Mouse (Mus musculus) 3134 (cell line): Measurements from ENCODE around the gene Zbtb16.

ENCODE experiments used
- DNase-seq: peaks from one replicate; pipeline ENCODE4 v3.0.0-alpha.2; 2011; ENCODE audit warnings: low spot score; ENCODE audit not compliant: insufficient read length; ENCODE audit errors: extremely low read depth

The Zbtb16 gene

DNA sequence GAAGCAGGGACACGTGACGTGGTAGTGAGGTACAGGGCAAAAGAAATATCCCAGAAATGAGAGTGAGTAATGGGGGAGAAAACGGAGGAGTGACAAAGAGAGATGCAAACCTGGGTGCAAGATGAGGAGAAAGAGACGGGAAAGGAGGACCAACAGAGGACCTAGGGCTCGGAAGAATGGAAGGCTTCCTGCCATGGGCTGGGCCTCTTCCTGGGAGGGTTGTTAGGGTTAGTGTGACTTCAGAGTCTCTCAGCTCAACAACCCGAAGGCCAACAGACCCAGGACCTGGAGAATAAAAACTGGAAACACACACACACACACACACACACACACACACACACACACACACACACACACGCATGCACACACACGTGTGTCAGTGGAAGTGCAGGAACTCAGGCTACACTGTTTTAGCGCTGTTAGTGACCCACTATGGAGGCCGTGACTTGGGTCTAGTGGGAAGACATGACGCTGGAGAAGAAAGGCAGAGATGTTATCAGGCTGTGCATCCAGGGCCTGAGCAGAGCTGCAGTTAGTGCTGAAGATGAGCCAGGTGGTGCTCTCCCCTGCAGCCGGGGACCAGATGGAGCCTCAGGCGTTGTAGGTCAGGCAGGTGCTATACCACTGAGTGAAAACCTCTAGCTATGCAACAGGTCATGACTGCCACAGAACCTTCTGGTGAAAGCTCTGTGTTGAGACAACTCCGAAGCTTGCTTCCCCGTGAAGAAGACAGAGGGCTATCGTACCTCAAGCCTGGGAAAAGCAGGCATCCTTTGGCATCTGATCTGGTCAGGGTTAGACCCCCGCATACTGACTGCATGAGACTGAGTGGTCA lies 186.0 kb downstream of the Zbtb16 start:
- DNase-seq, result no peak

DNA sequence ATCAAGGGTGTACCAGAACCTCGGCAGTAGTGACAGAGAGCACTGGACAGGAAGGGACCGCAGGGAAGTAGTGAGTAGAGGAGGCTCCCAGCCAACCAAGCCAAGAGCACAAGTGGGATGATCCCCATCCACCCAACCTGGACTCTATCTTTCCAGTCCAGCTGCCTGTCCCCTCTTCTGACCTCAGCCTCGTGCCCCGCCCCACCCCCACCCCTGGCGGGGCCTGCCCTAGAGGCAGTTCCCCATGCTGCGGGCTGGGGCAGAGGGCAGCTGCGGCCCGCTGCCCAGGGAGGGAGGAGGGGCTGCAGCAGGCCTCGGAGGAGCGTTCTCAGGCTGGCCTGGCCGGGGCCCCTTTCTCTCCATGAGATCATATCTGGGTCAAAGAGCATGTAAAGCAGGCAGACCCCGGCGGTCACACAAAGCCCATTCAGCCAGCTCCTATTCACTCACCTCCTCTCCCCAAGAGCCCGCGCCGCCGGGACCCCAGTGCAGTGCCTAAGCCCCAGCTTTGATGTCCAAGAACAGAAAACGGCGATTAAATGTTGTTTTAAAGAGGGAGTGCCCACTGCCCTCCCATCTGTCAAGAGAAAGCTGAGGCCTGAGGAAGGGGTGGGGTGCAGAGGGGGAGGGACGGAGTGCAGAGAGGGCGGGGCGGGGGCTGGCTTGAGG lies 186.8 kb downstream of the Zbtb16 start:
- no peak for DNase-seq

DNA sequence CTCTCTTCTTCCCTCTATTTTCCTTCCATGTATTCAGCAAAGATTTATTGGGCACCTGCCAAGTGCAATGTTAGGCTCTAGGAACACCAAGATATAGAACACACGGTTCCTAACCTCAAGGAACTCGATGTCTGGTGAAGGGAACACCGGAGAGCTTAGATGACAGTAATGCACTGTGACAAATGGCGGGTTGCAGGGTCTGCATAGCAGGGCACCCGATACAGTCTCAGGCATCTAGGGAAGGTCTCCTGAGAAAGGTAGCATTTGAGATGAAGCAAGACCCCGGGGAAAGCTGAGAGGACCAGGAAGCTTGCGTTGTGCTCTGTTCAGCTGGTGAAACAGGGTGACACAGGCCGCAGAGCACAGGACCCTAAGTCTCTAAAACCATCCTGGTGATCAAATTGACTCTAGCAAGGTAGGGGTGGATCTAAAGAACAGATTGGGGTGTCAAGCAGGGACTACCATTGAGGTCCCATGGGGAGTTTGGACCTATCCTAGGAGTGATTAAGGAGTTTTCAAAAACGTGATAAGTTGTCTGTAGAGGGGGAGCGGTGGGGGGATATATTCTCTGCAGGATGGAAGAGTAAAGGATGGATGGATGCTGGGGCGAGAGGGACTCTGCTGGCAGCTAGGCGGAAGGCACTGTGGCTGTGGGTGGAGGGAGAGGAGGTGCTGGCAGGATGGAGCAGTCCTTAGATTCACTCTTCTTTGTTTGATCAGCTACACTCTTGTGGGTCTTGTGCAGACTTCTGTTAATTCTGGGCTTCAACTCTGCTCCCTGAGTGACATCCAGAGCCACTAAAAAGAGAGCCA lies 187.5 kb downstream of the Zbtb16 start:
- DNase-seq, result no peak

DNA sequence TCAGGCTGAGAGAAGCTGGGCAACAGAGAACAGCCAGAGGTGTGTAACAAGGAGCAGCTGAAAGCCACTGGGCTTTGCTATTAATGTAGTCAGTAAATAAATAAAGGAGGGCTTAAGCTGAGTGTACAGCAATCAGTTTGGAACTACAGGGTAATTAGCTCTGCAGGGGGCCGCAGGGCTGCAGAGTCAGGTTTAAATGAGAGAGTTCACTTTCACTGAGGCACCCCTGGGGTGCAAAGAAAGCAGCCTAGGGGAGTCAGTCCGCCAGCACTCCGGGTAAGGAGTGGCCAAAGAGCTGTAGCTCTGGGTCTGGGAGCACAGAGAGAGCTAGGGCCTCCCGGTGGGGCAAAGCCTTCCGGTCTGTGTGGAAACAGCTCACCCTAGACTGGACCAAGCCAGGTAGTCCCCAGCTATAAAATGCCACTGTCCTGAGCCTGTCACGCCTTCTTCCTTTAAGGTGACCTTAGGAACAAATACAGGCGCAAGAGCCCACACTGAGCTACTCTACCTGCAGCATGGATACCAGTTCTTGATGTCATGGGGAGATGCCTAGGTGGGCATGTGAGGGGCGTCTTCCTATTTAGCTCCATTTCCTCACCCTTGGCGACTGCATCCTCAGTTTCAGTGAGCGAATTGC lies 188.3 kb downstream of the Zbtb16 start:
- no peak for DNase-seq

DNA sequence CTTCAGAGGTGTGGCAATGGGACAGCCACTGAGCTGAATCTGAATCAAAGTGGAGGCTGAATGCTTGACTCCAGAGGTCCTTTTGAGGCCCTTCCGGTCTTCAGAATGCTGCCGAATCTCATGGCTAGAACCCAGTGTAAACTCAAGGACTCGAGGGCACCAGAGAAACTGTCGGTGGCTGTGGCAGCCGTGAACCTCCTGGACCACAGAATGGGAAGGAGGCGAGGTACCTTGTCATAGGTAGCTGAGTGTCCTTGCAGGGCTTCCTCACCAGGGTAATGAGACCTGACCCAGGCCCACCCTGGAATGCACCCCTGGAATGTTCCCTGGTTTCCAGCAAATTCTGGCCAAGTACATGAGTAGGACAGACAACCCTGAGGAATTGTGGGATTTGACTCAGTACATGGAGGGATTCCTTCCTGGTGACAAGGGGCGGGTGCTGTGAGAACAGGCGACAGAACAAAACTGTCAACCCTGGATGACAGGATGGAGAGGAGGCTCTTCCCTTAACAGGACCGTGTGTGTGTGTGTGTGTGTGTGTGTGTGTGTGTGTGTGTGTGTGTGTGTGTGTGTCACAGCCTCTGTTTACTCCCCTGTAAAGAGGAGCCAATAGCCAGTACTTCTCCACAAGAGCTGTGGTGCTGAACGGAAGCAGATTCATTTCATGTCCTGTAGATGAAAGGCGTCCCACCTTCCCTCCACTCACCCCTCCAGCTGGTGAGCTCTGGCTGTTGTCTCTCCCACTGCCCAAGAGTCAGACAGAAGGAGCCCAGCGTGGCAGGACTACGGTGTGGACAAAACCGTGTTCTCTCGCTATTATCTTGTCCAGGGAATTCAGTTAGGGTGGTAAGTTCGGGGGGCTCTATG lies 189.0 kb downstream of the Zbtb16 start:
- no peak for DNase-seq

DNA sequence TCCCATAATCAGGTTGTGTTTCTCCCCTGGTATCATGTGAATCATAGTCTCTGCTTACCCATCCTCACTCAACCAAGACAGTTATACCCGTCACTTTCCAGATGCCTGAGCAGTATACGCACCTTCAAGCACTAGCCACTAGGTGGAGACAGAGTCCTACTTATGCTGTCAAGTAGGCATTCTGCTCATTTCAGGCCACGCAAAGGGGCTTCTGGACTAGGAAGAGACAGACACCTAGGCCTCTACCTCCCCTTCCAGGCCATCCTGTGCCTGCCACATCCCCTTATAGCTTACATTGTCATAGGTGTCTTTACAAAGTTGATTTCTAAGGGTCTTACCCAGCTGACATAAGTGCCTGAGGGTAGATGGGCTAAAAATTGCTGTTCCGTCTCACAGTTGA lies 189.8 kb downstream of the Zbtb16 start:
- DNase-seq, result no peak

DNA sequence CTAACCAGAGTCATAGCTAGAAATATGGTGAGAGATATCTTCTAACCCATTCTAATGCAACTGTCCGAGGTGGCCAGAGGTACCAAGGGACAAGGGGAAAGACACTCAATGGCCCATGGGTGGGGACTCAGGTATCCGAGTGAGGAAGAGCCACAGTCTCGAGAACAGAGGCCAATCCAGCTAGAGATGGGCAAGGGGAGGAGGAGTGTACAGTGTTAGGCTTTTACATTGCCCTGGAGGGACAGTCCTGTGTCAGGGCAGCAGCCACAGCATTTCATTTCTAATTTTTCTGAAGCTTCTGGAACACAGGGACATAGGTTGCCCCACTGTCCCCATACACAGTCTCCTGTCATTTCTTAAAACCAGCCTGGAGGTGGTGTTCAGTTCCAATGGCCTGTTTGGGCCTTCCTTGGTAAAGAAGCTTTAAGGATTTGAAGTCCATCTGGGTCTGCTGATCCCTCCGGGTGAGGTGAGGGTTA lies 190.3 kb downstream of the Zbtb16 start:
- no peak for DNase-seq

DNA sequence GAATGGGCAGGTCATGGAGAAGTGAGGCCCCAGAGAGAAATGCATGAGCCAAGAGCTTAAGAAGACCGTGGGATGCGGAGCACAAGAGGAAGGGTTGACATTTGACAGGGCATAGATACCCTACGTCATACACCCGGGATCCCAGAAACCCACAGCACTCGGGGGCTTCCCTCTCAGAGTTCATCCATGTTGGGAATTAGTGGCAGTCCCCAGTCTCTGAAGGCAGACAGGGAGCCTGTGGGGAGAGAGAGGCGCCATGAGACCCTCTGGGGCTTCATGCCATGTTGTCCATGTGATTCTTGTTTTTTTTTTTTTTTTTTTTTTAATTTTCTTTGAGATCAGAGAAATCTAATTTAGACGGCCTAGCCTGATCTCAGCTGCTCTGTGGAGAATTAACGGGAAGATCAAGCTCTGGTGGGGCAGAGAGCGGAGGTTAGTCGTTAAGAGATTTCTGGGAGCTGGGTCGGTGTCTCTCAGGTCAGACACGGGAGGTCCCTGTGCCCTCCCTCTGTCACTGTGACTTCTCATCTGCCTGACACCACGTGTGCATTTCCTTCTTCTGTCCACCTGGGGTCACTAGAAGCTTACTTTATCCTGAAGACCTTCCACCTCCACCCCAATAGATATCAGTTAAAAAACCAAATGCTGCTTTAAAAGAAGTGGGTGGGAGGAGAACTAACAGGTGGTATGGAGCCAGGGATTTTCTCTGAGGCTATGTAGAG lies 190.9 kb downstream of the Zbtb16 start:
- no peak for DNase-seq

DNA sequence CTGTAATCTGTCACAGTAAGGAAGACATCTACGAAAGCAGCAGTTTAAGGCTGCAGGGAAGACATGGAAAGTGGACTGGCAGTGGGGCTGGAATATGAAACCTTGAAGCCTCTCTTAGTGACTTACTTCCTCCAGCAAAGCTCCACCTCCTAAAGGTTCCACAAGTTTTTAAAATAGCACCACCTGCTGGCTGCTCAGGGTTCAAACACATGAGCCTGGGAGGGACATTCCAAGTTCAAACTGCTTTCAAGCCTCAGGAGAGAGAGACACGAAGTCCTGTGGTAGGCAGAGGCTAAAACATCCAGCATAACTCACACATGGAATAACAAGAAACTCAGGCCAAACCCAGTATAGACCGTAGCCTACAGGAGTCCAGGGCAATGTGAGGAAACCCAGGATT lies 191.6 kb downstream of the Zbtb16 start:
- no peak for DNase-seq

DNA sequence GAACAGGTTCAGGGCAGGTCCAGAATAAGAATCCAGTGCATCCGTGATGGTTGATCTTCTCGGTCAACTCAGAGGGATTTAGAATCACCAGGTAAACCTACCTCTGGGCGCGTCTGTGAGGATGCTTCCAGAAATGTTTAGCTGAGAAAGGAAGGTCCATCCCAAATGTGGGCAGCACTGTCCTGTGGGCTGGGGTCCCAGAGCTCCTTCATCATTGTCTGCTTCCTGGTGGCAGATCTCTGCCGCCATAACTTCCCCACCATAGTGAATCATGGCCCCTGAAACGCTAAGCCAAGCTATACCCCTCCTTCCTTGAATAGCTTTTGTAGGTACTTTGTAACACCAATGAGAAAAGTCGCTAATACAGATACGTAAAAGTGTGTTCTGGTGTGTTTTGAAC lies 194.4 kb downstream of the Zbtb16 start:
- DNase-seq, result no peak

DNA sequence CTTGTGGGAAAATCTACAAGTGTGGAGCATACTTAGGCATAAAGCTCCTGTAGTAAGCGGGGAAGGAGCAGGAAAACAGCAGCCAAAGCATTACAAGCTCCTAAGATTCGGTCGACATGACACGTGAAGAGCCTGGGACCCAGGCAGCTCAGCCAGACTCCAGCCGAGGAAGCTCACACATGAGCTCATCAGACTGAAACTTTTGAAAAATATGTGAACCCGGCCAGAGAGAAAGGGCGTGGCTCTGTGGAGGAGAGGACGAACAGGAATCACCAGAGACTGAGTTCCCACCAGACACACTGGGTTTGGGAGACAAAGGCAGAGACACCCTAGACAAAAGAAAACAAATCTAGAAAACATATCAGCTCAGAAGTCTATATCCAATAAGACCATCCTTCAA lies 195.1 kb downstream of the Zbtb16 start:
- DNase-seq, result no peak

DNA sequence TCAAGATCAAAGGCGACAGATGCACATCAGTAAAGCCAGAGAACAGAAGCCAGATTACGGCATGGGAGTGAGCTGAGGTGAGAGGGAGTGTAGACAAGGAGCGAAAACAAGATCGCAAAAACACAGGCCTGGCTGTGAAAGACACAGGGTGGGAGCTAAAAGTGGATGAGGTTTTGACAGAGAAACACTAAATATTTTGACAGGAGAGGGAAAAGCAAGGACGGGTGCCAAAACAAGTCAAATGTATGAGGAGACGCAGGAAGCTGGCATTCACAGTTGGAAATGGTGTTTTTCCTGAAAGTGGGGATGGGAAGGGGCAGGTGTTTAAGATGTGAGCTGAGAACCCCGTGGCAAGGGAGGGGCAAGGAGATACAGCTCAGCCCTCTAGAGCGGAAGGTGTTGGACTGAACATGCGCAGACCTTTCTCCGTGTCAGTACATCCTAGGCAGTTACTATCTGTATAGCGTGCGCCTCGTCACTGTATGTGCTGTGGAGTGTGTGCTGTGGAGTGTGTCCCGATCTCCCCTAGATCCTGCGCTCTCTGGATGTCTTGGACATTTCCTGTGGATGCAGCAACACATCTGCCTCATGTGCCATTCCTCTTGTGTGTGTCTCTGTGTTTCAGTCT lies 197.7 kb downstream of the Zbtb16 start:
- DNase-seq, result no peak

DNA sequence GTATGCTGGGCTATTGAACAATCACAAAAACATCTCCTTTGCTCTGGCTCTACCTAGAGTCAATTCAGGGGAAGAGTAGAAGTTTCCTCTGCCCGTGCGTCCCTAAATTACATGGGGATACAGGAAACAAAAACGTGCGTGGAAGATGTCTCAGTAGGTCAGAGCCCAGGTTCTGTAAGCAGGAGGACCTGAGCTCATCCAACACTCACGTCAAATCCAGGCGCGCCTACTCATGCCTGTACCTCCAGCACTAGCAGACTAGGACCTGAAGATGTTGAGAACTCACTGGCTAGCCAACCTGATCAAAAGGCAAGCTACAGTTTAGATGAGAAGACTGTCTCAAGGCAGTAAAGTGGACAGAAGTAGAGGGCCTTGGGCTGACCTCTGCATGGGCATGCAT lies 198.9 kb downstream of the Zbtb16 start:
- DNase-seq, result no peak

DNA sequence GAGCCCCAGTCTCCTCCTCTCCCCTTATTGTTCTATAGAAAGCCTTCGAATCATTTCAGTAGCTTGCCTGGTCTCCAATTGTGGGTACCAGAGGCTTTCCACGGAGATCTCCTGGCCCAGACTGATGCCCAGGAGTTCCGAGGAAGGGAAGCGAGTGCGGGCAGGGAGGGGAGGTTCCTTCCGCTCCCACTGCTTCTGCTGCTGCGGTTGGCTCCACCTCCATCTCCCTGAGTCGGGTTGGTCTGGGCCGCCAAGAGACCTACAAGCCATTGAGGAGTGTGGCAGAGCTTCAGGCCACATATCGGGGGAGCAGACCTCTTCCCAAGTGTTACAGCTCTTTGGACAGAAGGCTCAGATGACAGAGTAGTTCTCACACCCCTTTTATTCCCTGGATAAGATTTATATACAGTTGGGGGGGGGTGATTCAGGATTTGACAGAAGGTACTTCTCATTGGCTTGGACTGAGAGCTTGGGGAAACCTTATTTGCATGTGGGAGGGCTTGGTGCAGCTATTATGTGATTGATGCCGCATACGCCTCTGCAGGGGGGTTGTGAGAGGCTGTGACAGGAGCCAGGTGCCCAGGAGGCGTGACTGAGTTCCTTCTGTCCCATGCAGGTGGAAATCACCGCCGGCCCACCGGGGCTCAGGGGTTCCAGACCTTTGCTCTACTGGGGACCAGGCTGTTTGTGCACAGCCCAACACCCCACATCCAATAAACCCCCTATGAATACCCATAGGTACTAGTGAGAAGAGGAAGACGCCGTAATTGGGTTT lies 200.3 kb downstream of the Zbtb16 start:
- no peak for DNase-seq

DNA sequence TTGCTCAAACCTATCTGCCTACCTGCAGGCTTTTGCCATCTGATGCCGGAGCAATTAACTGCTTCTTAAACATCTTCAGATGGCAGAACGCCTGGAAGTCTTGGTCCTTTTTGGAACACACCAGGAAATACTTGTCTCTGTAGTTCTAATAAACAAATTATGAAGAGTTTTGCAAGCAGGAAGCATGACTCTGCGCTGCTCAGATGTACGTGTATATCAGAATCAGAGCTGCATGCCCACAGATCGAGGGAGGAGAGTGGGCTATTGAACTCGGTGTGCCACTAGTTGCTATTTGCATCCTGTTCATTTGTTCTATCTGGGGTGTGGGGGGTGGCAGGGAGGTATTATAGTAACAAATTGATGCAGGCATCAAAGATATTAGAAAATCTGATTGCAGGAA lies 202.9 kb downstream of the Zbtb16 start:
- DNase-seq, result no peak

DNA sequence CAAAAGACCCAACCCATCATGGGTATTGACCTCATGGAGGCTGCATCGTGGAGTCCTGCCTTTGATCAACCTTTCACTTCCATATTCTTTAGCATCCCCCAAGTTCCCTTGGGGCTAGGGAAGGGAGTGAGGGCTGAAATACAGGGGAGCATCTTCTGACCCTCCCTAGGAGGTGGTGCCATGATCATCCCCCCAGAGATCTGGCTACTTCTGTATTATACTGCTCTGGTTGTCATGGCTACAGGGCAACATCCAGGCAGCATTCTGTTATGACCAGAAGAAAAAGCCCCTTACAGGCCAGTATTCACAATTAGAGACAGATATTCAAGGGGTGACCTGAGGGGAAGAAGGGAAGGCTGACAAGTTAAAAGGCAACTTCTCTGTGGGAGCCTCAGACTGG lies 216.8 kb downstream of the Zbtb16 start:
- no peak for DNase-seq

DNA sequence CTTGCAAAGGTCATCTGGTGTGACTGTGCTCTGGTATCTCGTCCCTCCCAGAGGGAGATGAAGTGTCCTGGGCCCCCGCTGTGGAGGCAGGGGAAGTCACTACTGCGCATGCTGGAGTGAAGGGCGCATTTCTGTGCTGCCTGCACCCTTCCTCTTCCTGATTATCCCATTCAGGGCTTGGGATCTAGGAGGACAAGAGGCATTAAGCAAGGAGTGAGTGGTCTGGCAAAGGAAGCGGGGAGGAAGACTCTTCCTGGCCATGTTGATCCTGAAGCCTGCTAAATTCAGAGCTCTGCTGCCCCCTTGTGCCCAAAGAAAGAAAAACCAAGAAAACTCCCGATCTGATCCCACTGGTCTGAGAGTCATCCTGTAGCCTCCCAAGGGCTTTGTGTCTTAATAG lies 217.4 kb downstream of the Zbtb16 start:
- peak; percentile 34 for DNase-seq

DNA sequence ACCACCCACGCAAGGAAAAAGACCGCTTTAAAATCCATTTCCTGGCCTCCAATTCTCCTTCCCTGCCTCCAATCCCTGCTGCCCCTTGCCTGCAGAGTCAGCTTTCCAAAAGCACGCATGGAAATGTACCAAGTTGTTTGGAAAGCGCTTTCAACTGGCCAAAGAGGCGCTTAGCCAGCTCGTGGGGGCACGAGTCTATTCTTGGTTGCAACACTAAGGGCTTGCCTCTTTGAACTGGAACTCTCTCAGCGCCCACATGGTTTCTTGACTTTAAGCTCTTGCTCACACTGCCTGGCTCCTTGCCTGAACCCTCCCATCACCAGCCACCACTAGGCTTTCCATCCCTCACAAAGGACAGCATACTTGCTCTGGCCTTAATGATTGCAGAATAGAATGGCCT lies 217.9 kb downstream of the Zbtb16 start:
- DNase-seq, result peak; percentile 10
